Mouse (Mus musculus): Measurements from ENCODE around the gene Actn1.

DNA sequence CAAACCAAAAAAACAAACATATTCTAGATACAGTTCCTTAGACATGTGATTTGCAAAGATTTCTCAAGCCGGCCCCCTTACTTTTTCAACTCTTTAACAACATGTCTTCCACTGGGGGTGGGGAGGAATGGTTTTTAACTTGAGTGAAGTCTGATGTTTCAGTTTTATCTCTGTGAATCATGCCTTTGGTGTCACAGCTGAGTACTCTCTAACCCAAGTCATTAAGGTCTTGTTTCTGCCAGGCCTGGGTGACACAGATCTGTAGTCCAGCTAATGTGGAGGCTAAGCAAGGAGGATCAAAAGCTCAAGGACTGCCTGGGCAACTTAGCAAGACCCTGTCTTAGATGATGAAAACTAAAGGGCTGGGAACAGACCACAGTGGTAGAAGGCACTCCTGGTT is 141.6 kb downstream of the Actn1 start:
- TF ChIP-seq GATA1 (IDR thresholded peaks at IDR 0.05; ENCODE audit: borderline replicate concordance, low read length) (no peak), FLI1 (IDR thresholded peaks at IDR 0.05; ENCODE audit: low read length) (no peak)
